Mouse (Mus musculus) kidney, embryonic 15.5 days (tissue): ENCODE measurements around the gene Rad50. TPM values are rescaled to one million over a fixed set of nuclear protein-coding genes. Genes with fewer than 3 reads are reported as not detected.
A peak's percentile ranks its signal among the peaks of the same experiment; 100 is the strongest.

ENCODE experiments used
- ATAC-seq: fragments of 200-750 bp; cut with Nextera tagmentation; replicated peaks from 2 replicates; pipeline ENCODE4 v1.8.0; 2017; ENCODE audit warnings: moderate TSS enrichment; ENCODE audit not compliant: low FRiP score
- H3K27ac ChIP-seq: fragments of 300-500 bp; sonication (generic); 2 replicates; pipeline ENCODE4 v1.5.1; 2015; ENCODE audit warnings: mild to moderate bottlenecking, inconsistent platforms
- H3K27me3 ChIP-seq: fragments of 300-500 bp; sonication (generic); 2 replicates; pipeline ENCODE4 v1.6.1; 2015; ENCODE audit warnings: inconsistent platforms
- H3K36me3 ChIP-seq: fragments of 300-500 bp; sonication (generic); 2 replicates; pipeline ENCODE4 v1.6.1; 2015; ENCODE audit warnings: inconsistent platforms
- H3K4me1 ChIP-seq: fragments of 300-500 bp; sonication (generic); 2 replicates; pipeline ENCODE4 v1.6.1; 2015; ENCODE audit warnings: inconsistent platforms
- H3K4me2 ChIP-seq: fragments of 300-500 bp; sonication (generic); 2 replicates; pipeline ENCODE4 v1.6.1; 2015; ENCODE audit warnings: moderate library complexity, mild to moderate bottlenecking, inconsistent platforms
- H3K4me3 ChIP-seq: fragments of 300-500 bp; sonication (generic); replicated peaks from 2 replicates; pipeline ENCODE4 v1.5.1; 2015; ENCODE audit warnings: mild to moderate bottlenecking, inconsistent platforms
- H3K9ac ChIP-seq: fragments of 300-500 bp; sonication (generic); 2 replicates; pipeline ENCODE4 v1.6.1; 2015; ENCODE audit warnings: mild to moderate bottlenecking, inconsistent platforms
- H3K9me3 ChIP-seq: fragments of 300-500 bp; sonication (generic); replicated peaks from 2 replicates; pipeline ENCODE4 v1.6.1; 2016; ENCODE audit warnings: inconsistent platforms
- WGBS: fragments of 180-500 bp; shearing (Covaris S2); methylation state at CpG from one replicate; pipeline ENCODE4 v1.1.7; 2015; ENCODE audit warnings: mixed read lengths; 5-methylcytosine and 5-hydroxymethylcytosine counted together
- polyA plus RNA-seq: library from polyadenylated mRNA; unstranded; fragments of >200 nt; fragmentation: Nextera tagmentation; extraction: Ambion mirVana; gene quantifications from 2 replicates; pipeline ENCODE4 v1.2.1, GENCODE M21; 2015

Gene Rad50
- polyA plus RNA-seq, 1 experiment from 2014 or later: 27.2 TPM

GRCm38 (mm10) chr11:53734970-53735681 is 28.0 kb upstream of the Rad50 start:
- Histone ChIP-seq H3K4me3 (no peak overlapping the region), H3K36me3 (no peaks in the 10 kb centered on the region), H3K4me2 (peak overlapping the region; percentile 57), H3K9ac (no peak overlapping the region), H3K4me1 (0 out of 2 replicates have a peak, but pooled peaks cover 5% of the 10 kb centered on the region), H3K27ac (no peak overlapping the region), H3K9me3 (no peaks in the 10 kb centered on the region), H3K27me3 (no peaks in the 10 kb centered on the region)
- no peak; the same call in 1 of the 2 replicates for ATAC-seq
- WGBS: 70% methylated on average over 18 of the region's 18 CpGs

- H3K9me3 ChIP-seq: no peaks in the 10 kb centered on the region
- no peak overlapping the region for H3K27ac ChIP-seq
- H3K9ac ChIP-seq: no peak overlapping the region
- no peaks in the 10 kb centered on the region for H3K36me3 ChIP-seq
- H3K4me1 ChIP-seq: 0 out of 2 replicates have a peak, but pooled peaks cover 5% of the 10 kb centered on the region
- H3K27me3 ChIP-seq: no peaks in the 10 kb centered on the region
- H3K4me3 ChIP-seq: no peak overlapping the region
- ATAC-seq: no peak
- H3K4me2 ChIP-seq: no peak overlapping the region
- 79% methylated on average over 2 of the region's 2 CpGs for WGBS
Measured at GRCm38 (mm10) chr11:53734431-53734830, 27.3 kb upstream of the Rad50 start.

GRCm38 (mm10) chr11:53733824-53734223 is 26.7 kb upstream of the Rad50 start:
- ATAC-seq: no peak
- no peak overlapping the region for H3K9ac ChIP-seq
- 88% methylated on average over 7 of the region's 7 CpGs for WGBS
- no peak overlapping the region for H3K4me3 ChIP-seq
- no peaks in the 10 kb centered on the region for H3K36me3 ChIP-seq
- H3K4me2 ChIP-seq: no peak overlapping the region
- H3K27me3 ChIP-seq: no peaks in the 10 kb centered on the region
- no peak overlapping the region for H3K27ac ChIP-seq
- H3K9me3 ChIP-seq: no peaks in the 10 kb centered on the region
- H3K4me1 ChIP-seq: 0 out of 2 replicates have a peak, but pooled peaks cover 5% of the 10 kb centered on the region

GRCm38 (mm10) chr11:53732244-53732643 is 25.1 kb upstream of the Rad50 start:
- H3K27ac ChIP-seq: no peak overlapping the region
- H3K4me2 ChIP-seq: no peak overlapping the region
- no peak overlapping the region for H3K4me3 ChIP-seq
- H3K9me3 ChIP-seq: no peaks in the 10 kb centered on the region
- H3K36me3 ChIP-seq: no peaks in the 10 kb centered on the region
- WGBS: 89% methylated on average over 8 of the region's 8 CpGs
- H3K4me1 ChIP-seq: 0 out of 2 replicates have a peak, but pooled peaks cover 3% of the 10 kb centered on the region
- no peak for ATAC-seq
- H3K27me3 ChIP-seq: no peaks in the 10 kb centered on the region
- no peak overlapping the region for H3K9ac ChIP-seq

DNA sequence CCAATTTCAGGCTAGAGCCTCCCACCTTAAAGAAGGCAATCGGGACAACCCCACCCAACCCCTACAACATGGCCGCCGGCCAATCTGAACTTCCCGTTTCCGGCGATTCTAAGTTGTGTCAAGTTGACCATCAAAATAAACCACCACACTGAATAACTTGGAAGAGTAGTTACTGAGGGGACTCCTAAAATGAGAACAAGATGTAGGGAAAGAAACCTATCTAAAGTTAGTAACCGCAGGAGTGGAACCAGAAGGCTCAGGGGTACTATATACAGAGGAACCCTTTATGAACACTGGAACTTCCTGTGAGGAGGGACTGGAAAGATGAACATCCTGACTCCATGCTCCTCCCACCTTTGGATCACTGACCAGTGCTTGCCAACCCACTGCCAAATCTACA is 24.3 kb upstream of the Rad50 start:
- 92% methylated on average over 7 of the region's 7 CpGs for WGBS
- H3K4me2 ChIP-seq: no peak overlapping the region
- ATAC-seq: no peak

GRCm38 (mm10) chr11:53720715-53721114 is 13.6 kb upstream of the Rad50 start, which contains the start of gene Il5:
Gene Il5 (plus strand): TSS chr11:53720794.
- no peak within 1 kb of the TSS for H3K9ac ChIP-seq
- WGBS: 69% methylated on average over 6 of the region's 6 CpGs
- no peaks in the 10 kb centered on the region for H3K9me3 ChIP-seq
- no peak within 1 kb of the TSS for H3K4me2 ChIP-seq
- no peaks in the 10 kb centered on the region for H3K4me1 ChIP-seq
- H3K36me3 ChIP-seq: no peaks in the 10 kb centered on the region
- no peaks in the 10 kb centered on the region for H3K27me3 ChIP-seq
- ATAC-seq: no peak
- no peak within 1 kb of the TSS for H3K4me3 ChIP-seq
- H3K27ac ChIP-seq: no peak within 1 kb of the TSS

More for the DNA sequence above, 24.3 kb upstream of the Rad50 start:
- Histone ChIP-seq H3K27me3 (no peaks in the 10 kb centered on the region), H3K27ac (no peak overlapping the region), H3K9me3 (no peaks in the 10 kb centered on the region), H3K4me3 (no peak overlapping the region), H3K36me3 (no peaks in the 10 kb centered on the region), H3K4me1 (0 out of 2 replicates have a peak, but pooled peaks cover 3% of the 10 kb centered on the region), H3K9ac (no peak overlapping the region)

- Histone ChIP-seq H3K27me3 (no peaks in the 10 kb centered on the region), H3K4me1 (no peaks in the 10 kb centered on the region), H3K4me3 (no peak overlapping the region), H3K9me3 (no peaks in the 10 kb centered on the region), H3K27ac (no peak overlapping the region), H3K4me2 (no peak overlapping the region), H3K9ac (no peak overlapping the region), H3K36me3 (no peaks in the 10 kb centered on the region)
- 72% methylated on average over 1 of the region's 1 CpGs for WGBS
- ATAC-seq: no peak
Measured at GRCm38 (mm10) chr11:53719701-53720100, 12.6 kb upstream of the Rad50 start.

- H3K4me1 ChIP-seq: peaks cover 3% of the 10 kb centered on the region; the same call in 1 of the 2 replicates
- H3K9ac ChIP-seq: peak overlapping the region; percentile 86; the same call in 1 of the 2 replicates
- WGBS: 86% methylated on average over 3 of the region's 3 CpGs
- H3K4me3 ChIP-seq: peak overlapping the region; percentile 82
- H3K36me3 ChIP-seq: 0 out of 2 replicates have a peak, but pooled peaks cover 6% of the 10 kb centered on the region
- H3K27me3 ChIP-seq: no peaks in the 10 kb centered on the region
- H3K4me2 ChIP-seq: peak overlapping the region; percentile 89
- no peaks in the 10 kb centered on the region for H3K9me3 ChIP-seq
- no peak for ATAC-seq
- 0 out of 2 replicates have a peak overlapping the region, but pooled peaks have one; percentile 90 for H3K27ac ChIP-seq
Measured at GRCm38 (mm10) chr11:53707718-53708009, 545 bp upstream of the Rad50 start.

DNA sequence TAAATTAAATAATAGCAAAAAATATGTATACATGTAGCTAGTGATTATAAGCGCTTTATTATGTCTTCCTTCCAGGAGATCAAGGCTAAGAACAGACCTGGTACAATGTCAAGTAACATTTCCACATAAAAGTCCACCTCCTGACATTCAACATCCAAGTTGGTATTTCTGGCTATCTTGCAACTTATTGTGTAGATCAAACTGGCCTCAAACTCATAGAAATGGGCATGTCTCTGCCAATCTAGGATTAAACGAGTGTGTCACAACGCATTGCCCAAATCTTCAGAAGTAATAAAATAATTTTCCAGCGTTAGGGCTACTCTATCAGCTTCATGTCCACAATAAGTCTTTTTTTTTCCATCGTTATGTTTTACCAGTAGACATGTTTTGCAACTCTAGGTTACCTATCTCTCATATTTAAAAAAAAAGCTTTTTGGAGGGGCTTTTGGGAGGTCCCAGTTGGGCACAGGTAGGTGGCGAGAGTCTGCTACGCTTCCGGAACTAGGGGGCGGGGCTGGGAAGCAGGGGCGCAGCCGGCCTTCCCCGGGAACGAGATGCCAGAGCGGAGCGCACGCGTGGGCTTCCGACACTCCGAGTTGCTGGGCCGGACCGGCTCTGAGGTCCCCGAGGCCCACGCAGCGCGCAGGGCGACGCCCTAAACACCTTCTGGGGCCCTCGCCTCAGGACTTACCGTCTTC is 734 bp downstream of the Rad50 start:
- peak overlapping the region; percentile 90 for H3K27ac ChIP-seq
- H3K9me3 ChIP-seq: no peaks in the 10 kb centered on the region
- peak overlapping the region; percentile 89 for H3K4me2 ChIP-seq
- H3K27me3 ChIP-seq: no peaks in the 10 kb centered on the region
- 7% methylated on average over 29 of the region's 29 CpGs for WGBS
- H3K36me3 ChIP-seq: peaks cover 9% of the 10 kb centered on the region; the same call in 1 of the 2 replicates
- ATAC-seq: peak; percentile 79
- H3K9ac ChIP-seq: peak overlapping the region; percentile 86
- H3K4me3 ChIP-seq: peak overlapping the region; percentile 82
- peaks cover 3% of the 10 kb centered on the region; the same call in 1 of the 2 replicates for H3K4me1 ChIP-seq

GRCm38 (mm10) chr11:53699351-53699750 is 7.8 kb downstream of the Rad50 start:
- H3K9ac ChIP-seq: no peak overlapping the region
- H3K27ac ChIP-seq: no peak overlapping the region
- H3K9me3 ChIP-seq: no peaks in the 10 kb centered on the region
- H3K4me1 ChIP-seq: no peaks in the 10 kb centered on the region
- peaks cover 64% of the 10 kb centered on the region for H3K36me3 ChIP-seq
- H3K27me3 ChIP-seq: no peaks in the 10 kb centered on the region
- H3K4me3 ChIP-seq: no peak overlapping the region
- ATAC-seq: no peak
- WGBS: 89% methylated on average over 4 of the region's 4 CpGs
- no peak overlapping the region for H3K4me2 ChIP-seq

DNA sequence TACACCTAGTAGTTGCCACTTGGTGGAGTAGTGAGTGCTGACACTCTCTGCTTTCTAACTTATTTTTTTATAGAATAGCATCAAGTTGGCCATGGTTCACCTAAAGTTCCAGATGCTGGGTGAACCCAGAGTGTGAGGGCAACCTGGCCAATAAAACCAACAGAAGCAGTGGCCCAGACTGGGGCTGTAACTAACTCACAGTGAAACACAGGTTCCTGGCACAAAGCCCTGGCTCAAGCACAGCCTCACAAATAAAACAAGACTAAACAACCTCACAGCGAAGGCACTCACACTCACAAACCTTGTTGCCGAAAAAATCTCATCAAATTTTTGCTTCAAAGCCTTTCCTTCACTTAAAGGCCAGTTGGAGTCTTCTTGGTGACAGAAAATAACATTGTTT is 8.6 kb downstream of the Rad50 start:
- no peak for ATAC-seq
- Histone ChIP-seq H3K9me3 (no peaks in the 10 kb centered on the region), H3K4me3 (no peak overlapping the region), H3K4me1 (no peaks in the 10 kb centered on the region), H3K27me3 (no peaks in the 10 kb centered on the region), H3K36me3 (peaks cover 69% of the 10 kb centered on the region), H3K9ac (no peak overlapping the region), H3K4me2 (no peak overlapping the region), H3K27ac (no peak overlapping the region)
- WGBS: 91% methylated on average over 2 of the region's 2 CpGs

GRCm38 (mm10) chr11:53691979-53692378 is 15.1 kb downstream of the Rad50 start:
- H3K27me3 ChIP-seq: no peaks in the 10 kb centered on the region
- no peak for ATAC-seq
- H3K36me3 ChIP-seq: peaks cover 60% of the 10 kb centered on the region
- H3K27ac ChIP-seq: no peak overlapping the region
- 57% methylated on average over 10 of the region's 10 CpGs for WGBS
- H3K9me3 ChIP-seq: no peaks in the 10 kb centered on the region
- H3K4me1 ChIP-seq: no peaks in the 10 kb centered on the region
- no peak overlapping the region for H3K4me3 ChIP-seq
- H3K4me2 ChIP-seq: no peak overlapping the region
- H3K9ac ChIP-seq: no peak overlapping the region
